Mouse (Mus musculus): ENCODE data around the gene Elmod3. TPM values are rescaled to one million over a fixed set of nuclear protein-coding genes. Genes with fewer than 3 reads are reported as not detected.

The Elmod3 gene
- polyA plus RNA-seq, 1 experiment, result 23.4 TPM

- H3K4me1 ChIP-seq (replicated peaks; ENCODE audit: control insufficient read depth, insufficient read depth, low read length), result no peaks in the 10 kb centered on the region
- WGBS, result 94% methylated on average over 4 of the region's 4 CpGs
- H3K27me3 ChIP-seq (ENCODE audit: control insufficient read depth, insufficient read depth, low read length), result no peaks in the 10 kb centered on the region
- H3K27ac ChIP-seq (ENCODE audit: control insufficient read depth, insufficient read depth, low read length), result no peak overlapping the region
- H3K4me3 ChIP-seq (ENCODE audit: control insufficient read depth, insufficient read depth, low read length), result no peak overlapping the region
- H3K36me3 ChIP-seq (ENCODE audit: control insufficient read depth, insufficient read depth, low read length), result peaks cover 6% of the 10 kb centered on the region
- DNase-seq, result no peak
- no peak for TF ChIP-seq CTCF (IDR thresholded peaks at IDR 0.05; ENCODE audit: borderline replicate concordance, control insufficient read depth, extremely low read depth, insufficient read depth, low read length, poor library complexity)
Observed at GRCm38 (mm10) chr6:72583211-72583839, 14.9 kb downstream of the Elmod3 start.

GRCm38 (mm10) chr6:72581625-72582382 lies 16.4 kb downstream of the Elmod3 start:
- 75% methylated on average over 11 of the region's 11 CpGs for WGBS
- no peaks in the 10 kb centered on the region for H3K4me1 ChIP-seq (replicated peaks; ENCODE audit: control insufficient read depth, insufficient read depth, low read length)
- DNase-seq, result no peak
- no peak overlapping the region for H3K27ac ChIP-seq (ENCODE audit: control insufficient read depth, insufficient read depth, low read length)
- no peak overlapping the region for H3K4me3 ChIP-seq (ENCODE audit: control insufficient read depth, insufficient read depth, low read length)
- peaks cover 6% of the 10 kb centered on the region for H3K36me3 ChIP-seq (ENCODE audit: control insufficient read depth, insufficient read depth, low read length)
- TF ChIP-seq CTCF (IDR thresholded peaks at IDR 0.05; ENCODE audit: borderline replicate concordance, control insufficient read depth, extremely low read depth, insufficient read depth, low read length, poor library complexity) (no peak), POLR2A (IDR thresholded peaks at IDR 0.05; ENCODE audit: control insufficient read depth, extremely low read depth, insufficient read depth, low read length, poor library complexity) (no peak)
- no peaks in the 10 kb centered on the region for H3K27me3 ChIP-seq (ENCODE audit: control insufficient read depth, insufficient read depth, low read length)

GRCm38 (mm10) chr6:72576041-72576440 lies 22.2 kb downstream of the Elmod3 start:
- WGBS, result 99% methylated on average over 3 of the region's 3 CpGs
- TF ChIP-seq CTCF (IDR thresholded peaks at IDR 0.05; ENCODE audit: borderline replicate concordance, control insufficient read depth, extremely low read depth, insufficient read depth, low read length, poor library complexity) (no peak), POLR2A (IDR thresholded peaks at IDR 0.05; ENCODE audit: control insufficient read depth, extremely low read depth, insufficient read depth, low read length, poor library complexity) (no peak)
- H3K36me3 ChIP-seq (ENCODE audit: control insufficient read depth, insufficient read depth, low read length), result peaks cover 6% of the 10 kb centered on the region

GRCm38 (mm10) chr6:72571826-72572225 lies 26.4 kb downstream of the Elmod3 start:
- H3K4me1 ChIP-seq (replicated peaks; ENCODE audit: control insufficient read depth, insufficient read depth, low read length), result no peaks in the 10 kb centered on the region
- H3K27ac ChIP-seq (ENCODE audit: control insufficient read depth, insufficient read depth, low read length), result no peak overlapping the region
- H3K36me3 ChIP-seq (ENCODE audit: control insufficient read depth, insufficient read depth, low read length), result peaks cover 6% of the 10 kb centered on the region; the same call in 1 of the 2 replicates
- H3K27me3 ChIP-seq (ENCODE audit: control insufficient read depth, insufficient read depth, low read length), result no peaks in the 10 kb centered on the region
- no peak overlapping the region for H3K4me3 ChIP-seq (ENCODE audit: control insufficient read depth, insufficient read depth, low read length)
- TF ChIP-seq POLR2A (IDR thresholded peaks at IDR 0.05; ENCODE audit: control insufficient read depth, extremely low read depth, insufficient read depth, low read length, poor library complexity) (no peak), CTCF (IDR thresholded peaks at IDR 0.05; ENCODE audit: borderline replicate concordance, control insufficient read depth, extremely low read depth, insufficient read depth, low read length, poor library complexity) (no peak)
- no peak for DNase-seq
- 97% methylated on average over 3 of the region's 3 CpGs for WGBS

More at GRCm38 (mm10) chr6:72576041-72576440, 22.2 kb downstream of the Elmod3 start:
- no peaks in the 10 kb centered on the region for H3K4me1 ChIP-seq (replicated peaks; ENCODE audit: control insufficient read depth, insufficient read depth, low read length)
- no peak for DNase-seq
- no peak overlapping the region for H3K4me3 ChIP-seq (ENCODE audit: control insufficient read depth, insufficient read depth, low read length)
- no peaks in the 10 kb centered on the region for H3K27me3 ChIP-seq (ENCODE audit: control insufficient read depth, insufficient read depth, low read length)
- H3K27ac ChIP-seq (ENCODE audit: control insufficient read depth, insufficient read depth, low read length), result no peak overlapping the region

GRCm38 (mm10) chr6:72570644-72571397 lies 27.4 kb downstream of the Elmod3 start:
- Histone ChIP-seq H3K4me1 (replicated peaks; ENCODE audit: control insufficient read depth, insufficient read depth, low read length) (peaks cover 1% of the 10 kb centered on the region; the same call in 1 of the 2 replicates), H3K27ac (ENCODE audit: control insufficient read depth, insufficient read depth, low read length) (no peak overlapping the region)

GRCm38 (mm10) chr6:72568736-72569135 lies 29.5 kb downstream of the Elmod3 start:
- Histone ChIP-seq H3K4me3 (ENCODE audit: control insufficient read depth, insufficient read depth, low read length) (no peak overlapping the region), H3K4me1 (replicated peaks; ENCODE audit: control insufficient read depth, insufficient read depth, low read length) (peaks cover 3% of the 10 kb centered on the region; the same call in 1 of the 2 replicates), H3K27me3 (ENCODE audit: control insufficient read depth, insufficient read depth, low read length) (no peaks in the 10 kb centered on the region), H3K27ac (ENCODE audit: control insufficient read depth, insufficient read depth, low read length) (no peak overlapping the region), H3K36me3 (ENCODE audit: control insufficient read depth, insufficient read depth, low read length) (peaks cover 6% of the 10 kb centered on the region; the same call in 1 of the 2 replicates)
- TF ChIP-seq POLR2A (IDR thresholded peaks at IDR 0.05; ENCODE audit: control insufficient read depth, extremely low read depth, insufficient read depth, low read length, poor library complexity) (no peak), CTCF (IDR thresholded peaks at IDR 0.05; ENCODE audit: borderline replicate concordance, control insufficient read depth, extremely low read depth, insufficient read depth, low read length, poor library complexity) (no peak)
- WGBS, result 97% methylated on average over 10 of the region's 10 CpGs
- no peak for DNase-seq

More at GRCm38 (mm10) chr6:72570644-72571397, 27.4 kb downstream of the Elmod3 start:
- no peak overlapping the region for H3K4me3 ChIP-seq (ENCODE audit: control insufficient read depth, insufficient read depth, low read length)
- H3K36me3 ChIP-seq (ENCODE audit: control insufficient read depth, insufficient read depth, low read length), result peaks cover 6% of the 10 kb centered on the region; the same call in 1 of the 2 replicates
- WGBS, result 95% methylated on average over 10 of the region's 10 CpGs
- no peak for TF ChIP-seq POLR2A (IDR thresholded peaks at IDR 0.05; ENCODE audit: control insufficient read depth, extremely low read depth, insufficient read depth, low read length, poor library complexity)
- no peak for DNase-seq
- no peaks in the 10 kb centered on the region for H3K27me3 ChIP-seq (ENCODE audit: control insufficient read depth, insufficient read depth, low read length)
